Mouse (Mus musculus): ENCODE data around the gene Ddx19a. TPM values are rescaled to one million over a fixed set of nuclear protein-coding genes. Genes with fewer than 3 reads are reported as not detected.
A peak's percentile ranks its signal among the peaks of the same experiment; 100 is the strongest.

Gene Ddx19a
- polyA plus RNA-seq, 1 experiment: 44.0 TPM

- Histone ChIP-seq H3K4me3 (ENCODE audit: insufficient read depth, poor library complexity, severe bottlenecking) (no peak overlapping the region), H3ac (ENCODE audit: control insufficient read depth, insufficient read length, low read depth) (no peak overlapping the region), H3K27me3 (ENCODE audit: control insufficient read depth, insufficient read depth, insufficient read length) (no peaks in the 10 kb centered on the region), H3K79me2 (ENCODE audit: control insufficient read depth, insufficient read depth) (peaks cover 62% of the 10 kb centered on the region), H3K36me3 (ENCODE audit: control insufficient read depth, insufficient read depth) (peaks cover 9% of the 10 kb centered on the region), H3K79me3 (ENCODE audit: low read depth) (peaks cover 15% of the 10 kb centered on the region)
- no peak for TF ChIP-seq FOSL1 (IDR thresholded peaks at IDR 0.05; ENCODE audit: insufficient read depth, low read length, poor library complexity, severe bottlenecking)
- TF ChIP-seq USF1 (IDR thresholded peaks at IDR 0.05; ENCODE audit: low read depth): no peak
- no peak for TF ChIP-seq MYOG (IDR thresholded peaks at IDR 0.05; ENCODE audit: control insufficient read depth, extremely low read depth, insufficient read length)
- TF ChIP-seq MAX (IDR thresholded peaks at IDR 0.05): no peak
- no peak for TF ChIP-seq CTCF (IDR thresholded peaks at IDR 0.05; ENCODE audit: control insufficient read depth, insufficient read depth, insufficient read length)
- no peak for TF ChIP-seq MYOD1 (IDR thresholded peaks at IDR 0.05; ENCODE audit: control insufficient read depth, insufficient read length, low read depth)
- TF ChIP-seq CEBPB (IDR thresholded peaks at IDR 0.05; ENCODE audit: low read depth): no peak
Observed at GRCm38 (mm10) chr8:110944276-110944876, 53.2 kb downstream of the Ddx19a start.

GRCm38 (mm10) chr8:110941453-110941948, 56.1 kb downstream of the Ddx19a start:
- Histone ChIP-seq H3K79me2 (ENCODE audit: control insufficient read depth, insufficient read depth) (peaks cover 74% of the 10 kb centered on the region), H3K4me3 (ENCODE audit: insufficient read depth, poor library complexity, severe bottlenecking) (no peak overlapping the region), H3K36me3 (ENCODE audit: control insufficient read depth, insufficient read depth) (peaks cover 8% of the 10 kb centered on the region), H3ac (ENCODE audit: control insufficient read depth, insufficient read length, low read depth) (peak overlapping the region; percentile 25), H3K27me3 (ENCODE audit: control insufficient read depth, insufficient read depth, insufficient read length) (no peaks in the 10 kb centered on the region), H3K79me3 (ENCODE audit: low read depth) (peaks cover 15% of the 10 kb centered on the region)
- no peak for TF ChIP-seq CEBPB (IDR thresholded peaks at IDR 0.05; ENCODE audit: low read depth)
- peak; percentile 66 for TF ChIP-seq FOSL1 (IDR thresholded peaks at IDR 0.05; ENCODE audit: insufficient read depth, low read length, poor library complexity, severe bottlenecking)
- TF ChIP-seq MYOG (IDR thresholded peaks at IDR 0.05; ENCODE audit: control insufficient read depth, extremely low read depth, insufficient read length): no peak
- TF ChIP-seq MAX (IDR thresholded peaks at IDR 0.05): peak; percentile 77
- no peak for TF ChIP-seq CTCF (IDR thresholded peaks at IDR 0.05; ENCODE audit: control insufficient read depth, insufficient read depth, insufficient read length)
- no peak for TF ChIP-seq USF1 (IDR thresholded peaks at IDR 0.05; ENCODE audit: low read depth)
- TF ChIP-seq MYOD1 (IDR thresholded peaks at IDR 0.05; ENCODE audit: control insufficient read depth, insufficient read length, low read depth): peak; percentile 76

GRCm38 (mm10) chr8:110940682-110941452, 56.7 kb downstream of the Ddx19a start:
- TF ChIP-seq CEBPB (IDR thresholded peaks at IDR 0.05; ENCODE audit: low read depth): peak; percentile 78
- TF ChIP-seq CTCF (IDR thresholded peaks at IDR 0.05; ENCODE audit: control insufficient read depth, insufficient read depth, insufficient read length): no peak
- no peak for TF ChIP-seq MYOD1 (IDR thresholded peaks at IDR 0.05; ENCODE audit: control insufficient read depth, insufficient read length, low read depth)
- H3K79me2 ChIP-seq (ENCODE audit: control insufficient read depth, insufficient read depth): peaks cover 72% of the 10 kb centered on the region
- peak overlapping the region; percentile 25 for H3ac ChIP-seq (ENCODE audit: control insufficient read depth, insufficient read length, low read depth)
- H3K79me3 ChIP-seq (ENCODE audit: low read depth): peaks cover 11% of the 10 kb centered on the region
- no peaks in the 10 kb centered on the region for H3K27me3 ChIP-seq (ENCODE audit: control insufficient read depth, insufficient read depth, insufficient read length)
- peaks cover 3% of the 10 kb centered on the region for H3K36me3 ChIP-seq (ENCODE audit: control insufficient read depth, insufficient read depth)
- H3K4me3 ChIP-seq (ENCODE audit: insufficient read depth, poor library complexity, severe bottlenecking): no peak overlapping the region

GRCm38 (mm10) chr8:110938882-110939589, 58.6 kb downstream of the Ddx19a start:
- Histone ChIP-seq H3ac (ENCODE audit: control insufficient read depth, insufficient read length, low read depth) (no peak overlapping the region), H3K36me3 (ENCODE audit: control insufficient read depth, insufficient read depth) (peaks cover 3% of the 10 kb centered on the region), H3K4me3 (ENCODE audit: insufficient read depth, poor library complexity, severe bottlenecking) (no peak overlapping the region), H3K27me3 (ENCODE audit: control insufficient read depth, insufficient read depth, insufficient read length) (no peaks in the 10 kb centered on the region), H3K79me3 (ENCODE audit: low read depth) (peaks cover 13% of the 10 kb centered on the region), H3K79me2 (ENCODE audit: control insufficient read depth, insufficient read depth) (peaks cover 70% of the 10 kb centered on the region)
- TF ChIP-seq CEBPB (IDR thresholded peaks at IDR 0.05; ENCODE audit: low read depth): no peak
- no peak for TF ChIP-seq MAX (IDR thresholded peaks at IDR 0.05)
- no peak for TF ChIP-seq FOSL1 (IDR thresholded peaks at IDR 0.05; ENCODE audit: insufficient read depth, low read length, poor library complexity, severe bottlenecking)
- TF ChIP-seq MYOG (IDR thresholded peaks at IDR 0.05; ENCODE audit: control insufficient read depth, extremely low read depth, insufficient read length): no peak
- no peak for TF ChIP-seq MYOD1 (IDR thresholded peaks at IDR 0.05; ENCODE audit: control insufficient read depth, insufficient read length, low read depth)
- no peak for TF ChIP-seq USF1 (IDR thresholded peaks at IDR 0.05; ENCODE audit: low read depth)
- no peak for TF ChIP-seq CTCF (IDR thresholded peaks at IDR 0.05; ENCODE audit: control insufficient read depth, insufficient read depth, insufficient read length)

- no peak overlapping the region for H3ac ChIP-seq (ENCODE audit: control insufficient read depth, insufficient read length, low read depth)
- peaks cover 75% of the 10 kb centered on the region for H3K79me2 ChIP-seq (ENCODE audit: control insufficient read depth, insufficient read depth)
- peaks cover 3% of the 10 kb centered on the region for H3K36me3 ChIP-seq (ENCODE audit: control insufficient read depth, insufficient read depth)
- H3K4me3 ChIP-seq (ENCODE audit: insufficient read depth, poor library complexity, severe bottlenecking): no peak overlapping the region
- no peaks in the 10 kb centered on the region for H3K27me3 ChIP-seq (ENCODE audit: control insufficient read depth, insufficient read depth, insufficient read length)
- peaks cover 19% of the 10 kb centered on the region for H3K79me3 ChIP-seq (ENCODE audit: low read depth)
- TF ChIP-seq MYOD1 (IDR thresholded peaks at IDR 0.05; ENCODE audit: control insufficient read depth, insufficient read length, low read depth) (no peak), FOSL1 (IDR thresholded peaks at IDR 0.05; ENCODE audit: insufficient read depth, low read length, poor library complexity, severe bottlenecking) (no peak), CEBPB (IDR thresholded peaks at IDR 0.05; ENCODE audit: low read depth) (no peak), MYOG (IDR thresholded peaks at IDR 0.05; ENCODE audit: control insufficient read depth, extremely low read depth, insufficient read length) (no peak), MAX (IDR thresholded peaks at IDR 0.05) (no peak), USF1 (IDR thresholded peaks at IDR 0.05; ENCODE audit: low read depth) (no peak), CTCF (IDR thresholded peaks at IDR 0.05; ENCODE audit: control insufficient read depth, insufficient read depth, insufficient read length) (no peak)
Observed at GRCm38 (mm10) chr8:110936217-110936616, 61.4 kb downstream of the Ddx19a start.

All from C2C12 (cell line).